Mouse (Mus musculus) heart, postnatal 14 days (tissue): ENCODE data around the gene Zbtb34. TPM values are rescaled to one million over a fixed set of nuclear protein-coding genes. Genes with fewer than 3 reads are reported as not detected.

Source experiments
- DNase-seq, 2 experiments: peaks; one replicate each; pipeline ENCODE4 v3.0.0; 2021 to 2022
- intact Hi-C: fragments of 180-260 bp; cut with DNase I; formaldehyde crosslinking; loops from one replicate; pipeline ENCODE4 v1.15.1; 2025
- microRNA-seq, 2 experiments: library from miRNA; unstranded; fragments of <30 nt; microRNA quantifications; one replicate each; pipeline ENCODE4 v1.2.0; 2021 to 2022
- total RNA-seq, 2 experiments: library from RNA; stranded (reverse); gene quantifications; 2 replicates each; pipeline ENCODE4 v1.2.3; 2021

Gene Zbtb34
- total RNA-seq, 2 experiments from 2014 or later, result 16.1 to 16.4 TPM

GRCm38 (mm10) chr2:33360564-33360963 lies 70.6 kb downstream of the Zbtb34 start:
- no peak for DNase-seq
- intact Hi-C loops, result no loop called here

- intact Hi-C loops, result no loop called here
- no peak for DNase-seq
Measured at GRCm38 (mm10) chr2:33359184-33359583, 71.9 kb downstream of the Zbtb34 start.

DNA sequence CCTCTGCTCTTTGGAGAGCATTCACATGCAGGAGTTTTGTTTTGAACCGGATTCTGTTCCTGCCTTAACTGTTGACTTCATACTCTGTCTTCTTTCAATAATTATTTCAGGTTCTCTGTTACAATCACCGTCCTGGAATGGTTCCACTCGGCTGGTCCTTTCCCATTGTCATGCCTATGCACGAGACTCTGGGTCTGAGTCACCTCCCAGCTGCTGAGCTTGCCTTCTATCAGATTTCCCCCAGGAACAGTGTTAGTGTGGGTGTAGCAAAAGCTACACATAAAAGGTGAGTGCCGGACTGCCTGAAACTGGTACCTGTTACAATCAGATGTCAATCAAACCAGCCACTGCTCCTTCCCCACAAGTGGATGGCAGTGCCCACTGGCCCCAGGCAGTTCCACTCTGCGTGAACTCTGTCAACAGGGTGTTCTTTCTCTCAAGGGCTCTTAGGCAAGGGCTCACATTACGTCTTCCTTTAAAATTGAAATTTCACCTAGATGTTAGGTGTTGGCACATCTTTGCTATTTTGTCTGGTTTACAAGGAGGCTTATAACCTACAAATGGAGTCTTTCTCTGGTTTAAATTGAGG lies 73.8 kb downstream of the Zbtb34 start:
- intact Hi-C loops, result no loop called here

More for the DNA sequence above, 73.8 kb downstream of the Zbtb34 start:
- DNase-seq, result no peak

Small RNAs within 50 kb of the gene (microRNA-seq; reads per million reads assigned to microRNA genes)
- 0 reads per million in 2 experiments for gene Gm25998

Other genes with a start within 250 kb of the Zbtb34 start
- 10 to 100 TPM; 83.2 to 85.0 TPM for gene Angptl2, start 215.3 kb downstream of the Zbtb34 start, total RNA-seq
- 1 to 10 TPM; 7.5 to 7.6 TPM for gene Ralgps1, start 59.8 kb downstream of the Zbtb34 start, total RNA-seq
- 10 to 100 TPM; 22.6 to 23.7 TPM for gene Zbtb43, start 37.2 kb upstream of the Zbtb34 start, total RNA-seq
- under 1 TPM; 0.05 to 0.38 TPM for gene Lmx1b, start 209.2 kb upstream of the Zbtb34 start, total RNA-seq